Mouse (Mus musculus): ENCODE measurements around the gene Dok3. TPM values are rescaled to one million over a fixed set of nuclear protein-coding genes. Genes with fewer than 3 reads are reported as not detected.

Dok3 gene
- polyA plus RNA-seq, 1 experiment from 2014 or later, result 2.4 TPM

GRCm38 (mm10) chr13:55495702-55496101, 33.4 kb downstream of the Dok3 start:
- Histone ChIP-seq H3K36me3 (ENCODE audit: control insufficient read depth, insufficient read depth, low read length) (peaks cover 24% of the 10 kb centered on the region), H3K9ac (replicated peaks; ENCODE audit: low read depth, low read length) (no peak overlapping the region), H3K27me3 (ENCODE audit: control insufficient read depth, insufficient read depth, low read length) (no peaks in the 10 kb centered on the region), H3K4me2 (replicated peaks; ENCODE audit: low read depth, low read length) (no peak overlapping the region), H3K4me1 (ENCODE audit: control insufficient read depth, insufficient read depth, low read length) (no peaks in the 10 kb centered on the region; the same call in 1 of the 2 replicates), H3K4me3 (ENCODE audit: low read depth, low read length) (no peak overlapping the region), H3K27ac (ENCODE audit: low read length) (no peak overlapping the region), H3K9me3 (ENCODE audit: control insufficient read depth, low read depth, low read length) (no peaks in the 10 kb centered on the region)
- ATAC-seq (ENCODE audit: insufficient number of reproducible peaks, insufficient read depth, low FRiP score, low read depth), result no peak
- WGBS, result 40% methylated on average over 4 of the region's 4 CpGs

GRCm38 (mm10) chr13:55494883-55495621, 34.0 kb downstream of the Dok3 start:
- peak; percentile 57; the same call in 1 of the 2 replicates for ATAC-seq (ENCODE audit: insufficient number of reproducible peaks, insufficient read depth, low FRiP score, low read depth)

GRCm38 (mm10) chr13:55494257-55494656, 34.8 kb downstream of the Dok3 start:
- H3K4me1 ChIP-seq (ENCODE audit: control insufficient read depth, insufficient read depth, low read length), result no peaks in the 10 kb centered on the region; the same call in 1 of the 2 replicates
- WGBS, result 16% methylated on average over 2 of the region's 2 CpGs
- no peaks in the 10 kb centered on the region for H3K9me3 ChIP-seq (ENCODE audit: control insufficient read depth, low read depth, low read length)
- no peak overlapping the region for H3K9ac ChIP-seq (replicated peaks; ENCODE audit: low read depth, low read length)
- no peak overlapping the region for H3K27ac ChIP-seq (ENCODE audit: low read length)
- H3K27me3 ChIP-seq (ENCODE audit: control insufficient read depth, insufficient read depth, low read length), result no peaks in the 10 kb centered on the region
- peaks cover 17% of the 10 kb centered on the region for H3K36me3 ChIP-seq (ENCODE audit: control insufficient read depth, insufficient read depth, low read length)
- no peak overlapping the region for H3K4me2 ChIP-seq (replicated peaks; ENCODE audit: low read depth, low read length)
- no peak overlapping the region for H3K4me3 ChIP-seq (ENCODE audit: low read depth, low read length)
- ATAC-seq (ENCODE audit: insufficient number of reproducible peaks, insufficient read depth, low FRiP score, low read depth), result no peak

More at GRCm38 (mm10) chr13:55494883-55495621, 34.0 kb downstream of the Dok3 start:
- Histone ChIP-seq H3K4me1 (ENCODE audit: control insufficient read depth, insufficient read depth, low read length) (no peaks in the 10 kb centered on the region; the same call in 1 of the 2 replicates), H3K9me3 (ENCODE audit: control insufficient read depth, low read depth, low read length) (no peaks in the 10 kb centered on the region), H3K27ac (ENCODE audit: low read length) (no peak overlapping the region), H3K27me3 (ENCODE audit: control insufficient read depth, insufficient read depth, low read length) (no peaks in the 10 kb centered on the region), H3K36me3 (ENCODE audit: control insufficient read depth, insufficient read depth, low read length) (peaks cover 18% of the 10 kb centered on the region), H3K9ac (replicated peaks; ENCODE audit: low read depth, low read length) (no peak overlapping the region), H3K4me3 (ENCODE audit: low read depth, low read length) (no peak overlapping the region), H3K4me2 (replicated peaks; ENCODE audit: low read depth, low read length) (no peak overlapping the region)
- 17% methylated on average over 18 of the region's 18 CpGs for WGBS

GRCm38 (mm10) chr13:55487578-55488498, 41.3 kb downstream of the Dok3 start, which contains the start of gene Dbn1:
TSS of gene Dbn1 (minus strand) at chr13:55488111.
- H3K36me3 ChIP-seq (ENCODE audit: control insufficient read depth, insufficient read depth, low read length), result 0 out of 2 replicates have a peak, but pooled peaks cover 3% of the 10 kb centered on the region
- 2% methylated on average over 52 of the region's 83 CpGs for WGBS
- ATAC-seq (ENCODE audit: insufficient number of reproducible peaks, insufficient read depth, low FRiP score, low read depth), result peak; percentile 82
- peak within 1 kb of the TSS; percentile 88 for H3K27ac ChIP-seq (ENCODE audit: low read length)
- H3K9ac ChIP-seq (replicated peaks; ENCODE audit: low read depth, low read length), result peak within 1 kb of the TSS; percentile 95
- no peaks in the 10 kb centered on the region for H3K27me3 ChIP-seq (ENCODE audit: control insufficient read depth, insufficient read depth, low read length)
- H3K4me3 ChIP-seq (ENCODE audit: low read depth, low read length), result peak within 1 kb of the TSS; percentile 88
- H3K4me2 ChIP-seq (replicated peaks; ENCODE audit: low read depth, low read length), result peak within 1 kb of the TSS; percentile 76
- H3K9me3 ChIP-seq (ENCODE audit: control insufficient read depth, low read depth, low read length), result no peaks in the 10 kb centered on the region
- peaks cover 41% of the 10 kb centered on the region for H3K4me1 ChIP-seq (ENCODE audit: control insufficient read depth, insufficient read depth, low read length)

- Histone ChIP-seq H3K36me3 (ENCODE audit: control insufficient read depth, insufficient read depth, low read length) (peaks cover 7% of the 10 kb centered on the region), H3K4me2 (replicated peaks; ENCODE audit: low read depth, low read length) (peak overlapping the region; percentile 76), H3K4me3 (ENCODE audit: low read depth, low read length) (peak overlapping the region; percentile 88), H3K9ac (replicated peaks; ENCODE audit: low read depth, low read length) (peak overlapping the region; percentile 95), H3K27me3 (ENCODE audit: control insufficient read depth, insufficient read depth, low read length) (no peaks in the 10 kb centered on the region), H3K4me1 (ENCODE audit: control insufficient read depth, insufficient read depth, low read length) (peaks cover 42% of the 10 kb centered on the region), H3K9me3 (ENCODE audit: control insufficient read depth, low read depth, low read length) (no peaks in the 10 kb centered on the region), H3K27ac (ENCODE audit: low read length) (peak overlapping the region; percentile 88)
- ATAC-seq (ENCODE audit: insufficient number of reproducible peaks, insufficient read depth, low FRiP score, low read depth), result peak; percentile 62
- WGBS, result 1% methylated on average over 29 of the region's 29 CpGs
Observed at GRCm38 (mm10) chr13:55486916-55487577, 42.0 kb downstream of the Dok3 start.

GRCm38 (mm10) chr13:55486029-55486794, 42.9 kb downstream of the Dok3 start:
- peak overlapping the region; percentile 95 for H3K9ac ChIP-seq (replicated peaks; ENCODE audit: low read depth, low read length)
- H3K27ac ChIP-seq (ENCODE audit: low read length), result no peak overlapping the region

GRCm38 (mm10) chr13:55484520-55485088, 44.5 kb downstream of the Dok3 start:
- peaks cover 29% of the 10 kb centered on the region for H3K36me3 ChIP-seq (ENCODE audit: control insufficient read depth, insufficient read depth, low read length)
- H3K9ac ChIP-seq (replicated peaks; ENCODE audit: low read depth, low read length), result no peak overlapping the region
- H3K4me1 ChIP-seq (ENCODE audit: control insufficient read depth, insufficient read depth, low read length), result peaks cover 42% of the 10 kb centered on the region
- H3K4me2 ChIP-seq (replicated peaks; ENCODE audit: low read depth, low read length), result no peak overlapping the region
- ATAC-seq (ENCODE audit: insufficient number of reproducible peaks, insufficient read depth, low FRiP score, low read depth), result no peak
- 30% methylated on average over 7 of the region's 7 CpGs for WGBS
- H3K9me3 ChIP-seq (ENCODE audit: control insufficient read depth, low read depth, low read length), result no peaks in the 10 kb centered on the region
- no peak overlapping the region for H3K27ac ChIP-seq (ENCODE audit: low read length)
- no peaks in the 10 kb centered on the region for H3K27me3 ChIP-seq (ENCODE audit: control insufficient read depth, insufficient read depth, low read length)
- no peak overlapping the region for H3K4me3 ChIP-seq (ENCODE audit: low read depth, low read length)

More at GRCm38 (mm10) chr13:55486029-55486794, 42.9 kb downstream of the Dok3 start:
- H3K36me3 ChIP-seq (ENCODE audit: control insufficient read depth, insufficient read depth, low read length), result peaks cover 14% of the 10 kb centered on the region
- no peaks in the 10 kb centered on the region for H3K27me3 ChIP-seq (ENCODE audit: control insufficient read depth, insufficient read depth, low read length)
- H3K9me3 ChIP-seq (ENCODE audit: control insufficient read depth, low read depth, low read length), result no peaks in the 10 kb centered on the region
- H3K4me3 ChIP-seq (ENCODE audit: low read depth, low read length), result peak overlapping the region; percentile 88
- H3K4me1 ChIP-seq (ENCODE audit: control insufficient read depth, insufficient read depth, low read length), result peaks cover 42% of the 10 kb centered on the region
- 34% methylated on average over 14 of the region's 14 CpGs for WGBS
- H3K4me2 ChIP-seq (replicated peaks; ENCODE audit: low read depth, low read length), result peak overlapping the region; percentile 76
- no peak for ATAC-seq (ENCODE audit: insufficient number of reproducible peaks, insufficient read depth, low FRiP score, low read depth)

All from stomach, embryonic 14.5 days (tissue).